Mouse (Mus musculus) ES-E14 (cell line): ENCODE measurements around the gene St7.

ENCODE experiments used
- CHD2 ChIP-seq: IDR thresholded peaks from 2 replicates; pipeline ENCODE4 v1.6.1; 2014; ENCODE audit warnings: mild to moderate bottlenecking, low read depth, low read length, inconsistent platforms
- HCFC1 ChIP-seq: IDR thresholded peaks from 2 replicates; pipeline ENCODE4 v1.6.1; 2012; ENCODE audit warnings: low read length, inconsistent platforms, borderline replicate concordance; ENCODE audit not compliant: insufficient read depth
- MAFK ChIP-seq: IDR thresholded peaks from 2 replicates; pipeline ENCODE4 v1.6.1; 2014; ENCODE audit warnings: mild to moderate bottlenecking, low read depth, low read length, inconsistent platforms; ENCODE audit not compliant: insufficient read depth
- ZNF384 ChIP-seq: IDR thresholded peaks from 2 replicates; pipeline ENCODE4 v1.6.1; 2012; ENCODE audit warnings: low read depth, low read length, inconsistent platforms

DNA sequence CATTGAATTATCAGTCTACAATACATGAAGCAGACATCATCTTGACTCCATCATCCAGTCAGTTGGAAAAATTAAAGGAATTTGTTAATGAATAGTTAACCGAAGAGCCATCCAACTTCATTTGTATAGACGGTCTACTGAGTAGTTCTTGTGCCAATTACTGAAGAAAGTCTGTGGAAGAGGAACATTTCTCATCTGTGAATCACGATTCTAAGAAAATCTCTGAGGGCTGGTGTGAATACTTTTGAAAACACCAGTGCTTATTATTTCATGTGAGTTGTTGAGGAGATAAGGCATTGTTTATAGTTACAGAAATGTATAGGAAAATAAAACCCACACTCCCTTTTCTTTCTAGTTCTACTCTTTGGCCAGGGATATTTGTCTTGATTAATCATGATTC, 286.1 kb downstream of the St7 start:
- TF ChIP-seq MAFK (no peak), ZNF384 (no peak), CHD2 (no peak), HCFC1 (no peak)
